20 mouse cellular contexts compared by ENCODE assay signal in the genomic region with DNA sequence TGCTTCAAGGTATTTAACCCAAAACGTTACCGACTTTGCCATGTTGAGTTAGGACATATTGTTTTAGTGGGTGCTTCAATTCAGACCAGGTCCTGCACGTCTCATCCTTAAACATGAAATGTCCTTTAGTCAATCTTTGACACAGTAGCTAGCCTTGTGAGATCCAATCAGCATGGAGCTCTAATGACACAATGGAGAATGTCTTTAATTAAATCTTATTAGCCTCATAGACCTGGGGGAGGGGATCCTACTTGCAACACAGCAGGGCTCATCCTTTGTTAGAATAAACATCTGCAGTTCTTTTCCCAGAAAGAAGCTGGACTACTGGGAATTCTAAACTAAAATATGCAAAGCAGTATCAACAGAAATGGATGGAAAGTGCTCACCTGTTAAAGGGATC.
DNase-seq lines count a peak whose midpoint lies in the region; ATAC-seq and TF ChIP-seq lines count a peak whose summit lies in the region.
"Had no signal": no experiment of that assay in that cellular context is flagged by ENCODE, and none has a peak within 500 bp of the region (broad histone marks: within the 10 kb centered on the region; RNA-seq: fewer than 3 reads in every experiment).

No protein-coding gene starts in this region.

- 26% methylated on average over 3 of the region's 3 CpGs for WGBS in hindbrain, embryonic 13.5 days
- WGBS in hindbrain, embryonic 12.5 days: 29% methylated on average over 3 of the region's 3 CpGs
- WGBS in midbrain, embryonic 13.5 days: 14% methylated on average over 3 of the region's 3 CpGs
- 16% methylated on average over 3 of the region's 3 CpGs for WGBS in midbrain, postnatal 0 days
- 8% methylated on average over 3 of the region's 3 CpGs for WGBS in midbrain, embryonic 14.5 days
- WGBS in intestine, postnatal 0 days: 58% methylated on average over 3 of the region's 3 CpGs

- peak overlapping the region; percentile 30 for H3K27ac ChIP-seq in hindbrain, embryonic 13.5 days
- no peak overlapping the region for H3K27ac ChIP-seq in hindbrain, embryonic 12.5 days
- H3K27ac ChIP-seq in midbrain, embryonic 13.5 days: peak overlapping the region; percentile 56; the same call in 1 of the 2 replicates
- H3K27ac ChIP-seq in midbrain, postnatal 0 days (ENCODE audit: low read depth, low read length): no peak overlapping the region
- H3K27ac ChIP-seq in midbrain, embryonic 14.5 days (replicated peaks; ENCODE audit: low read depth, low read length): peak overlapping the region; percentile 33
- no peak overlapping the region for H3K27ac ChIP-seq in intestine, postnatal 0 days (ENCODE audit: low read depth, low read length)
- H3K27ac ChIP-seq: embryonic facial prominence, embryonic 12.5 days; gastrocnemius, adult 2 months; hindbrain, embryonic 15.5 days had no signal

- no peak overlapping the region for H3K4me3 ChIP-seq in hindbrain, embryonic 13.5 days
- H3K4me3 ChIP-seq in hindbrain, embryonic 12.5 days: no peak overlapping the region
- H3K4me3 ChIP-seq in midbrain, embryonic 13.5 days (replicated peaks): no peak overlapping the region
- H3K4me3 ChIP-seq in midbrain, postnatal 0 days (ENCODE audit: low read depth, low read length): no peak overlapping the region
- no peak overlapping the region for H3K4me3 ChIP-seq in midbrain, embryonic 14.5 days (replicated peaks; ENCODE audit: low read depth, low read length)
- no peak overlapping the region for H3K4me3 ChIP-seq in intestine, postnatal 0 days (ENCODE audit: low read depth, low read length)
- H3K4me3 ChIP-seq: embryonic facial prominence, embryonic 12.5 days; gastrocnemius, adult 2 months; heart, embryonic 12.5 days; hindbrain, embryonic 15.5 days had no signal

- peaks cover 18% of the 10 kb centered on the region for H3K4me1 ChIP-seq in hindbrain, embryonic 13.5 days (replicated peaks)
- H3K4me1 ChIP-seq in hindbrain, embryonic 12.5 days: peaks cover 16% of the 10 kb centered on the region
- peaks cover 32% of the 10 kb centered on the region for H3K4me1 ChIP-seq in midbrain, embryonic 13.5 days (replicated peaks)
- H3K4me1 ChIP-seq in midbrain, postnatal 0 days (ENCODE audit: insufficient read depth, low read length): peaks cover 7% of the 10 kb centered on the region; the same call in 1 of the 2 replicates
- peaks cover 33% of the 10 kb centered on the region for H3K4me1 ChIP-seq in midbrain, embryonic 14.5 days (ENCODE audit: control insufficient read depth, insufficient read depth, low read length)
- no peaks in the 10 kb centered on the region for H3K4me1 ChIP-seq in intestine, postnatal 0 days (replicated peaks; ENCODE audit: control insufficient read depth, insufficient read depth, low read length)
- H3K4me1 ChIP-seq: embryonic facial prominence, embryonic 12.5 days; heart, embryonic 12.5 days had no signal

- no peak overlapping the region for H3K4me2 ChIP-seq in hindbrain, embryonic 13.5 days
- H3K4me2 ChIP-seq in hindbrain, embryonic 12.5 days (replicated peaks): no peak overlapping the region
- no peak overlapping the region for H3K4me2 ChIP-seq in midbrain, embryonic 13.5 days (replicated peaks)
- H3K4me2 ChIP-seq in midbrain, postnatal 0 days (ENCODE audit: low read depth, low read length, poor library complexity, severe bottlenecking): no peak overlapping the region
- no peak overlapping the region for H3K4me2 ChIP-seq in midbrain, embryonic 14.5 days (ENCODE audit: low read length)
- no peak overlapping the region for H3K4me2 ChIP-seq in intestine, postnatal 0 days (replicated peaks; ENCODE audit: low read depth)
- H3K4me2 ChIP-seq: embryonic facial prominence, embryonic 12.5 days; heart, embryonic 12.5 days; hindbrain, embryonic 15.5 days had no signal

- no peaks in the 10 kb centered on the region for H3K36me3 ChIP-seq in hindbrain, embryonic 13.5 days
- H3K36me3 ChIP-seq in hindbrain, embryonic 12.5 days: no peaks in the 10 kb centered on the region
- H3K36me3 ChIP-seq in midbrain, embryonic 13.5 days: no peaks in the 10 kb centered on the region
- no peaks in the 10 kb centered on the region for H3K36me3 ChIP-seq in midbrain, postnatal 0 days (ENCODE audit: insufficient read depth, low read length)
- H3K36me3 ChIP-seq in midbrain, embryonic 14.5 days (ENCODE audit: control insufficient read depth, insufficient read depth, low read length): no peaks in the 10 kb centered on the region
- no peaks in the 10 kb centered on the region for H3K36me3 ChIP-seq in intestine, postnatal 0 days (ENCODE audit: control insufficient read depth, insufficient read depth)
- H3K36me3 ChIP-seq: embryonic facial prominence, embryonic 12.5 days; heart, embryonic 12.5 days; hindbrain, embryonic 15.5 days had no signal

- H3K27me3 ChIP-seq in hindbrain, embryonic 13.5 days: no peaks in the 10 kb centered on the region
- H3K27me3 ChIP-seq in hindbrain, embryonic 12.5 days: no peaks in the 10 kb centered on the region
- H3K27me3 ChIP-seq in midbrain, embryonic 13.5 days: no peaks in the 10 kb centered on the region
- no peaks in the 10 kb centered on the region for H3K27me3 ChIP-seq in midbrain, postnatal 0 days (ENCODE audit: insufficient read depth, low read length)
- H3K27me3 ChIP-seq in midbrain, embryonic 14.5 days (ENCODE audit: control insufficient read depth, insufficient read depth, low read length): no peaks in the 10 kb centered on the region
- H3K27me3 ChIP-seq in intestine, postnatal 0 days (replicated peaks; ENCODE audit: control insufficient read depth, insufficient read depth, low read length): no peaks in the 10 kb centered on the region
- H3K27me3 ChIP-seq: embryonic facial prominence, embryonic 12.5 days; heart, embryonic 12.5 days; hindbrain, embryonic 15.5 days had no signal

- no peak for TF ChIP-seq CTCF in midbrain, postnatal 0 days (IDR thresholded peaks at IDR 0.05)
- no peak for TF ChIP-seq CTCF in intestine, postnatal 0 days (IDR thresholded peaks at IDR 0.05; ENCODE audit: low read depth)

- no peak overlapping the region for H3K9ac ChIP-seq in hindbrain, embryonic 13.5 days
- no peak overlapping the region for H3K9ac ChIP-seq in hindbrain, embryonic 12.5 days
- H3K9ac ChIP-seq in midbrain, embryonic 13.5 days (replicated peaks): no peak overlapping the region
- H3K9ac ChIP-seq in midbrain, postnatal 0 days (replicated peaks; ENCODE audit: low read length, poor library complexity, severe bottlenecking): no peak overlapping the region
- no peak overlapping the region for H3K9ac ChIP-seq in midbrain, embryonic 14.5 days (replicated peaks; ENCODE audit: low read length)
- H3K9ac ChIP-seq in intestine, postnatal 0 days (ENCODE audit: low read depth, low read length): no peak overlapping the region
- H3K9ac ChIP-seq: embryonic facial prominence, embryonic 12.5 days; heart, embryonic 12.5 days; hindbrain, embryonic 15.5 days had no signal

- H3K9me3 ChIP-seq in hindbrain, embryonic 13.5 days: no peaks in the 10 kb centered on the region
- no peaks in the 10 kb centered on the region for H3K9me3 ChIP-seq in hindbrain, embryonic 12.5 days (replicated peaks)
- no peaks in the 10 kb centered on the region for H3K9me3 ChIP-seq in midbrain, embryonic 13.5 days
- H3K9me3 ChIP-seq in midbrain, postnatal 0 days (ENCODE audit: low read length): no peaks in the 10 kb centered on the region
- H3K9me3 ChIP-seq in midbrain, embryonic 14.5 days (ENCODE audit: control insufficient read depth, low read length): no peaks in the 10 kb centered on the region
- no peaks in the 10 kb centered on the region for H3K9me3 ChIP-seq in intestine, postnatal 0 days (ENCODE audit: control insufficient read depth)
- H3K9me3 ChIP-seq: embryonic facial prominence, embryonic 12.5 days; heart, embryonic 12.5 days; hindbrain, embryonic 15.5 days had no signal

- no peak for DNase-seq in midbrain, postnatal 0 days (ENCODE audit: low spot score)
- peak; percentile 55 for DNase-seq in midbrain, embryonic 14.5 days
- DNase-seq in retina, embryonic 14.5 days (ENCODE audit: low spot score): peak; percentile 60
- DNase-seq: adrenal gland, postnatal 14 days; cerebellum, adult 2 months; cerebellum, postnatal 14 days; embryo, embryonic 11 days; gastrocnemius, adult 2 months; gastrocnemius, postnatal 25 days had no signal

- peak; percentile 23; the same call in 1 of the 2 replicates for ATAC-seq in hindbrain, embryonic 13.5 days (ENCODE audit: low FRiP score)
- no peak for ATAC-seq in hindbrain, embryonic 12.5 days (ENCODE audit: low FRiP score)
- ATAC-seq in midbrain, embryonic 13.5 days: no peak
- no peak for ATAC-seq in midbrain, postnatal 0 days (ENCODE audit: low FRiP score)
- no peak for ATAC-seq in midbrain, embryonic 14.5 days (ENCODE audit: low FRiP score, low TSS enrichment)
- ATAC-seq in megakaryocyte, adult 5-6 weeks (ENCODE audit: poor library complexity, severe bottlenecking): no peak
- ATAC-seq in intestine, postnatal 0 days: no peak
- ATAC-seq: activated CD4-positive, CD25-positive, alpha-beta regulatory T cell, adult 4 months; forebrain, embryonic 14.5 days; Patski had no signal

Comparison
In these comparisons a context has a peak if more than half of its experiments do, and no peak if none do; other contexts are left out.
1. H3K27ac ChIP-seq: peak in hindbrain, embryonic 13.5 days (single experiment), midbrain, embryonic 13.5 days (single experiment) and midbrain, embryonic 14.5 days (single experiment); none in hindbrain, embryonic 12.5 days (single experiment), midbrain, postnatal 0 days (single experiment) and intestine, postnatal 0 days (single experiment).